Mouse (Mus musculus) yolk sac, embryonic 10.5 days (tissue): ENCODE measurements around the gene Smarca2.
"Not testable (repeated sequence)": the region's sequence is repeated elsewhere in the genome, so short reads cannot be mapped to it uniquely, and the experiment has no call there.

ENCODE experiments used
- DNase-seq: peaks from one replicate; pipeline ENCODE4 v3.0.0-alpha.2; 2017; ENCODE audit warnings: low spot score

Smarca2 gene

GRCm38 (mm10) chr19:26617287-26617686 lies 12.4 kb downstream of the Smarca2 start:
- no peak for DNase-seq

GRCm38 (mm10) chr19:26630712-26631235 lies 25.9 kb downstream of the Smarca2 start:
- DNase-seq = no peak

- no peak for DNase-seq
Measured at GRCm38 (mm10) chr19:26632228-26632627, 27.4 kb downstream of the Smarca2 start.

DNA sequence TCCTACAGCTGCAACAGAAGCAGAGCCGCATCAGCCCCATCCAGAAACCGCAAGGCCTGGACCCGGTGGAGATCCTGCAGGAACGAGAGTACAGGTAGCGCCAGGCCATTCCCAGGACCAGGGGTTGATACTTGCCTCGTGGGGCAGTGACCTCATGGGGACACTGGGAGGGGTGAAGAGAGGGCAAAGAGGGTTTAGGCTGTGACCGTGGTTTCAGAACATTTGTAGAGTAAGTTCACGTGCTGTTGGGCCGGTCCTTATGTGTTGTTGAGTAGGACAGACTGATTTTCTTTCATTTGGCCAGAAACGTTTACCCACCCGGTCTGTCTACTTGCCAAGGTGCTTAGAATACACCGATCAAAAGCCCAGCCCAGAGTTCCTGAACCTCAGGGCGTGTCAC lies 35.7 kb downstream of the Smarca2 start:
- no peak for DNase-seq

GRCm38 (mm10) chr19:26641269-26641668 lies 36.4 kb downstream of the Smarca2 start:
- DNase-seq = no peak

- DNase-seq = no peak
Measured at GRCm38 (mm10) chr19:26643011-26643410, 38.2 kb downstream of the Smarca2 start.

DNA sequence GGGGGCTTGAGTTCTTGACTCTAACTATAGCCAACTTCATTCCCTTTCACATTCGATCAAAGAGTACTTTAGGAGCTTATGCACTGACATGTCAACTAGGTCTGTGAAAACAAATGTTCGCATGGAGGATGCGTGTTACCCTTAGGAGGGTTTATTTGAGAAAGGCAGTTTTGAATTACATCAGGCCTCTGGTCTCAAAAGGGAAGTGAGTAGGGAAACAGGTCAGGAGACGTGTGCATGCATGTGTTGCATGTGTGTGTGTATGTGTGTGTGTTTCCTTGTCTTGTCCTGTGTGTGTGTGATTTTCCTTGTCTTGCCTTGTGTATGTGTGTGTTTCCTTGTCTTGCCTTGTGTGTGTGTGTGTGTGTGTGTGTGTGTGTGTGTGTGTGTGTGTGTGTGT lies 39.1 kb downstream of the Smarca2 start:
- DNase-seq = no peak

DNA sequence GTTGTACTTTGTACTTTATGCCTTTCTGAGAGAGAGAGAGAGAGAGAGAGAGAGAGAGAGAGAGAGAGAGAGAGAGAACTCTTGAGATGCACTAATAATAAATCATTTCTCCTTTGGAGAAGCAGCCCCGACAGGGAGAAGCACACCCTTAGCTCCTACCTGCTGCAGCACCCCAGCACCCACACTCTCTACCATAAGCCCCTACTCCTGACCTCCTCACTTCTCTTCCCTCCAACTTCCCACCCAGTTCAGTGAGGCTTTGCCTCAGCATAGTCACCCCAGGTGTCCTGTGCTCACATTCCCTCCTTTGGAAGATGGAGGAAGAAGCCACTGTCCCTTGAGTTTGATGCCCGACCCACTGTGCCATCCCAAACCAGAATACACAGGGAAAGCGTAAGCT lies 40.2 kb downstream of the Smarca2 start:
- DNase-seq = no peak

- DNase-seq = no peak
Measured at GRCm38 (mm10) chr19:26646128-26646527, 41.3 kb downstream of the Smarca2 start.

DNA sequence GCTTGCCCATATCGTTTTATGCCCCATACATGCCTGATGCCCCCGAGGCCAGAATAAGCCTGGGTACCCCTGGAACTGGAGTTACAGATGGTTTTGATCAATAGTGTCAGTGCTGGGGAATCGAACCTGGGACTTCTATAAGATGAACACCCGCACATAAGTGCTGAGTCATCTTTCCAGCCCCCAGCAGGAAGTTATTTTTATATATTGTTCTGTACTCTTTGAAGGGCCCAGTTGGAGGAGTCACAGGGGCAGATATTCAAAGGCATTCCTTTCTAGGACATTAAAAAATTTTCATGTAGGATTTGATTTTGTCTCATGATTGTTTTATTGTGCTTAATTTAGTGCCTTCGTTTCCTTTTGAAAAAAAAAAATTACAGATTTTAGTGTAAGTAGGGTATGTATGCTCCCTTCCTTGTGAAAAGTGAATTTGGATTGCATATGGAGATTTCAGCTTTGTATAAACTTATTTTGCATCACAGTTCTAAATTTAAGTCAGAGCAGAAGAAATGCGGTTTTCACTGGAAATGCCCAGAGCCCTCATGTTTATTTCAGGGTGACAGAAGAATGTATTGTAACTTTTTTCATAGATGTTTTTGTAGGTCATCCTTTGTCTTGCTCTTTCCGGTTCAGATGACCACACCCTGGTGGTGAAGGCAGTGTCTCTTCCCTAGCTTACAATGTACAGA lies 45.9 kb downstream of the Smarca2 start:
- no peak for DNase-seq

GRCm38 (mm10) chr19:26658324-26658723 lies 53.5 kb downstream of the Smarca2 start:
- DNase-seq = no peak

DNA sequence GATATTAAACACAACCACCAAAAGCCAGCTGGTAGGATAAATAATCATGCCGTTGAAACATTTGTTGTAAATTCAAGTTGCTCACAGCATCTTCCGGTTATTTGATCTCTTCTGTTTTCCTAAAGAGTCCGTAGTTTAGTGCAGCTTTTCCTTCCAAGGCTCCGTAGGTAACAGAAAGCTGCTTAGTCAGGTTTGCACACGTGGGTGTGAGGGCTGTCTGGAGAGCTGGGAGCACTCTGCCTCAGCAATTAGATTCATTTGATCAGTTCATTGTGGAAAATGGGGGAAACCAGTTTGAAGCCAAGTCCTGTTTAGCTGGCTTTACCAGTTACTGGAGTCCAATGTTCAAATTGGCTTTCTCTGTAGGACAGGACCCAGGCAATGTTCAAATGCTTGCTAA lies 55.1 kb downstream of the Smarca2 start:
- no peak for DNase-seq

DNA sequence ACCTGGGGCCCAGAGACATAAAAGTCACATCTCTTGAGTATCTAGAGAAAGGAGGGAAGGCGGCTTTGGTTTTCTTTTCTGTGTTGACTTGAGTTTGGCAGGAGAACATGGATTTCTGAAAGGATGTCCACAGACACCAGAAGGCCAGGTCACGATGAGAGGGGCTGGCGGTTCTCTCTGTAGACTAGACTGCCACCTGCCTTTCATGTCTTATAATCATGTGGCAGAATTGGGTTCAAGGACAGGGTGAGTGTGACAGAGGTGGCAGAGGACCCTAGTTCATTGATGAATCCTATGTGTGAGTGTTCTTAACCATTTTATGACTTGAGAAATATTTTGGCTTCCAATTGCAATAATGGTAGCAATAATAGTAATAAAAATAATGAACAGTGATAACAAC lies 56.3 kb downstream of the Smarca2 start:
- no peak for DNase-seq

DNA sequence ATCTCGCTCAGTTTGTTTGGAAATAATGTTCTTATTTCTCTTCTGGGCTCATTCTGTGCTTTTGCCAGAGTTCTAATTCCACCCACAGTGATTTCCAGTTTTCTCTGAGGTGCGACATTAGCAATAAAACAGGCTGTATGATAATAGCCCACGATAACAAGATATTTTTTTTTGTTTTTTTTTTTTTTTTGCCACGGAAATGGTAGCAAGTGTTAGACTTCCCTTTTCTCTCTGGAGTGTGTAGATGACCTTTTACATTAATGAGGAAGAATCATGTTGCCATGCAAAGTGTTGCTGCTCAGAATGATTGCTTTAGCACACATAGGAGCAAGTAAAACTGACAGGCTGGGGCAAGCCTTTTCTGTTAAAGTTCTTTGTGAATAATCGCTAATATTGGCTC lies 61.5 kb downstream of the Smarca2 start:
- no peak for DNase-seq

DNA sequence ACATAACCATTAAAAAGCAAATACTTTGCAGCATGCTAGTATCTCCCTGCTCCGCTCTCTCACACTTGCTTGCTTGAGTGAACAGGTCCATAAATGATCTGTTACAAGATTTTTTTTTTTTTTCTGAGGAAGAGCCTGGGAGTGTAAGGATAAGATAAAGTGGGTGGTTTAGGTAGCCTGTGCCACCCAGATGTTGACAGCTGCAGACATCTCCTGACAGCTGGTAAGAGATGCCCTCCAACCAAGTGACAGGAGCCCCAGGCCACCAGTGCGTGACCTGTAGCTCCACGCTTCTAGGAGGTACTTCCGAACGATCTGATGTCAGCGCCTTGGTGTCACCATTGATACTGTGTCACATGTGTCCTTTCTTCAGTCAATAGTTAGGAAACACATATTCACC lies 65.2 kb downstream of the Smarca2 start:
- no peak for DNase-seq

- DNase-seq = not testable (repeated sequence)
Measured at GRCm38 (mm10) chr19:26671413-26671812, 66.6 kb downstream of the Smarca2 start.

DNA sequence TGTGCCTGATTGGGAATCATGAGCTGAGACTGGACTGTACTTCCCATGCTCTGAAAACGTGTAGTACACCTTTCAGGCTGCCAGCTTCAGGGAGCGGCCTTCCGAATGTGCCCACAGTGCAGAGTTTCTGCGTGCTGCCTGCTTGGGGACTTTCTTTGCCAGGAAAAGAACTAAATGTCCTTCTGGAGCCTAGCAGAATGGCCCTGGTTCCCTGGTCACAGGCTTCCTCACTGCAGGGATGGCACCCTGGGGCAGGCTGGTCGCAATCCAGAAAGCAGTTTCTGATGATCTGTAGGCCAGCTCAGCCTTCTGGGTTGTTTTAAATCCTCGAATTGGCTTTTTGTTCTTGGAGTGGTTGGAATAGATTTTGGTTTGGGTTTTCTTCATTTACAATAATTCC lies 71.1 kb downstream of the Smarca2 start:
- no peak for DNase-seq

DNA sequence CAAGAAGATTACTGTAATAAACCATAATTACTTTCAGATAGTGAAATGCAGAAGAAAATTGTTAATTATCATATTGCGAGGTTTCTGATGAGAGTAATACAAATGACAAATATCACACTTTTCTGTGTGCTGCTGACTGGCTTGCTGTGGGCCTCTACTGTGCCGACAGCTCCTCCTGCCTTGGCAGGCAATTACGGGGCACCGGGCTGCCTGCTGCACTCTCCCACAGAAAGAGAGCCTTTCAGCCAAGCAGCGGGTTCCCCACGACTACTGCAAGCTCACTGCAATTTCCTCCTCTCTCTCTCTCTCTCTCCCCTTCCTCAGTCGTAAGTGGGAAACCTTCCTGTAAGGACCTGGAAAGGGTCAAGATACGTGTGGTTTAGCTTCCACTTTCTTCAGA lies 73.7 kb downstream of the Smarca2 start:
- no peak for DNase-seq

DNA sequence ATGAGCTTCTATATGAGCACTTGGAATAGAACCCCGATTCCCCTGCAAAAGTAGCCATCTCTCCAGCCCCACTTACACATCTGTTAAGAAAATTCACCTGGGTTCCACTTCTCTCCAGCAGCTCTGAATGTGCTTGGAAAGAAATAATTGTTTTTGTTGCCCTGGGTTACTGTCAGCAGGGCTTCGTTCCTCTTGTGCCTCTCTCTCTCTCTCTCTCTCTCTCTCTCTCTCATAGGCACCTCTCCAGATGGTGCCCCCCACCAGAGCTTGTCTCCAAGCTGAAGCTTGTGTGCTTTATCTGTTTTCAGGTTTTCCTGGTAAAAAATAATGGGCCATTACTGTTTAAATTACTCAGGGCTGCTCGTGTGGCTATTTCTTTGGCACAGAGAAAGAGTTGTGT lies 74.8 kb downstream of the Smarca2 start:
- no peak for DNase-seq

DNA sequence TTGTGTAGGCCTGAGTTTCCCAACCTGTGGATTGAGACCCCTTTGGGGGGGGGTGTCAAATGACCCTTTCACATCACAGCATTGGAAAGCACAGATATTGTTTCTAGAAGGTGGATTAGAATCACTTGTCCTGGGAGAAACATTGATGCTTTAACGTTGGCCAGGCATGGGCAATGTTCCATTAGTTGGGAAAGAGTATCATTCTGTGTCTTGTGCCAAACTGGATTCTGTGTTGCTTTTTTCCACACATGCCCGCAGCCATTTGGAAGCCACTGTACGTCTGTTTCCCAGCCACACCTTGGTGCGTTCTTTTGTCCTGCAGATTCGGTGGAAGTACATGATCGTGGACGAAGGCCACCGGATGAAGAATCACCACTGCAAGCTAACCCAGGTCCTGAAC lies 76.7 kb downstream of the Smarca2 start:
- DNase-seq = no peak

GRCm38 (mm10) chr19:26682130-26682529 lies 77.3 kb downstream of the Smarca2 start:
- DNase-seq = no peak

GRCm38 (mm10) chr19:26682731-26683130 lies 77.9 kb downstream of the Smarca2 start:
- no peak for DNase-seq

- no peak for DNase-seq
Measured at GRCm38 (mm10) chr19:26683731-26684130, 78.9 kb downstream of the Smarca2 start.

DNA sequence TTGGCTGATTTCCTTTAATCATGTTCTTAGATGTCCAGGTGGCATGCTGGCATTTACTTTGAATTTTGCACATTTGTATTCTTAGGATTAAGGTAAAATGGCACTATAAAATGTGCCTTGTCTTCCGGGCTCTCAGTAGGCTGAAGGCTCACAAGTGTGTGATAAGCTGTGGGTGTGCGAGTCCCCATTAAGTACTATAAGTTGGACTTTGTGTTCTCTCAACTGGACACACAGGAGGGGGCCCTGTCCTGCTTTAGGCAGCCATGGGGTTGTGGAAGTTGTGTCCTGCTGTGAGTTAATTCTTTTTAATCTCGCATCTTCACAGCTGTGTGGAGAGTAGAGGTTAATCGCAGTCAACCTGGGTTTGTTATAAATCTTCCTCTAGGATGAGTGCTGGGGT lies 85.7 kb downstream of the Smarca2 start:
- DNase-seq = no peak
